Mouse (Mus musculus): Measurements from ENCODE around the gene Nkain4. TPM values are rescaled to one million over a fixed set of nuclear protein-coding genes. Genes with fewer than 3 reads are reported as not detected.

Nkain4 gene
- 38.2 and 49.5 TPM in 2 replicates for polyA plus RNA-seq (2015; fragmentation: Nextera tagmentation; extraction: Ambion mirVana)

GRCm38 (mm10) chr2:180954061-180955047 lies at the start of gene Nkain4:
Gene Nkain4 (minus strand): TSS chr2:180954699.
- peak within 1 kb of the TSS; percentile 62 for H3K4me3 ChIP-seq
- H3K4me2 ChIP-seq = peak within 1 kb of the TSS; percentile 91
- peaks cover 33% of the 10 kb centered on the region for H3K27me3 ChIP-seq
- peak within 1 kb of the TSS; percentile 70 for H3K27ac ChIP-seq
- H3K36me3 ChIP-seq = no peaks in the 10 kb centered on the region
- no peaks in the 10 kb centered on the region for H3K9me3 ChIP-seq (replicated peaks)
- peak within 1 kb of the TSS; percentile 53 for H3K9ac ChIP-seq
- 1% methylated on average over 52 of the region's 52 CpGs for WGBS
- H3K4me1 ChIP-seq (replicated peaks) = peaks cover 31% of the 10 kb centered on the region
- ATAC-seq (replicated peaks; ENCODE audit: insufficient number of reproducible peaks, insufficient read depth, low FRiP score, low read depth) = peak; percentile 85

- no peaks in the 10 kb centered on the region for H3K4me1 ChIP-seq (replicated peaks)
- no peaks in the 10 kb centered on the region for H3K9me3 ChIP-seq (replicated peaks)
- H3K4me2 ChIP-seq = no peak overlapping the region
- H3K4me3 ChIP-seq = no peak overlapping the region
- no peak overlapping the region for H3K27ac ChIP-seq
- H3K27me3 ChIP-seq = peaks cover 20% of the 10 kb centered on the region
- 59% methylated on average over 3 of the region's 3 CpGs for WGBS
- H3K9ac ChIP-seq = no peak overlapping the region
- H3K36me3 ChIP-seq = no peaks in the 10 kb centered on the region
- no peak for ATAC-seq (replicated peaks; ENCODE audit: insufficient number of reproducible peaks, insufficient read depth, low FRiP score, low read depth)
Measured at GRCm38 (mm10) chr2:180996905-180997304, 42.4 kb upstream of the Nkain4 start.

GRCm38 (mm10) chr2:180996436-180996835 lies 41.9 kb upstream of the Nkain4 start:
- H3K4me3 ChIP-seq = no peak overlapping the region
- H3K36me3 ChIP-seq = no peaks in the 10 kb centered on the region
- no peak overlapping the region for H3K4me2 ChIP-seq
- H3K4me1 ChIP-seq (replicated peaks) = no peaks in the 10 kb centered on the region
- peaks cover 20% of the 10 kb centered on the region for H3K27me3 ChIP-seq
- H3K27ac ChIP-seq = no peak overlapping the region
- H3K9ac ChIP-seq = no peak overlapping the region
- no peaks in the 10 kb centered on the region for H3K9me3 ChIP-seq (replicated peaks)
- ATAC-seq (replicated peaks; ENCODE audit: insufficient number of reproducible peaks, insufficient read depth, low FRiP score, low read depth) = no peak
- 9% methylated on average over 5 of the region's 5 CpGs for WGBS

- Histone ChIP-seq H3K9ac (no peak overlapping the region), H3K9me3 (replicated peaks) (no peaks in the 10 kb centered on the region), H3K27ac (no peak overlapping the region), H3K4me3 (no peak overlapping the region), H3K36me3 (no peaks in the 10 kb centered on the region), H3K4me1 (replicated peaks) (no peaks in the 10 kb centered on the region), H3K27me3 (peaks cover 15% of the 10 kb centered on the region; the same call in 1 of the 2 replicates), H3K4me2 (no peak overlapping the region)
- 73% methylated on average over 4 of the region's 4 CpGs for WGBS
- no peak for ATAC-seq (replicated peaks; ENCODE audit: insufficient number of reproducible peaks, insufficient read depth, low FRiP score, low read depth)
Measured at GRCm38 (mm10) chr2:180995457-180995856, 41.0 kb upstream of the Nkain4 start.

- Histone ChIP-seq H3K27ac (no peak overlapping the region), H3K4me2 (no peak overlapping the region), H3K4me1 (replicated peaks) (no peaks in the 10 kb centered on the region), H3K9me3 (replicated peaks) (no peaks in the 10 kb centered on the region), H3K9ac (no peak overlapping the region), H3K4me3 (no peak overlapping the region), H3K36me3 (no peaks in the 10 kb centered on the region), H3K27me3 (peaks cover 15% of the 10 kb centered on the region; the same call in 1 of the 2 replicates)
- no peak for ATAC-seq (replicated peaks; ENCODE audit: insufficient number of reproducible peaks, insufficient read depth, low FRiP score, low read depth)
- 58% methylated on average over 2 of the region's 2 CpGs for WGBS
Measured at GRCm38 (mm10) chr2:180994360-180994759, 39.9 kb upstream of the Nkain4 start.

GRCm38 (mm10) chr2:180990347-180990746 lies 35.8 kb upstream of the Nkain4 start:
- H3K4me1 ChIP-seq (replicated peaks) = peaks cover 10% of the 10 kb centered on the region
- no peak overlapping the region for H3K9ac ChIP-seq
- no peaks in the 10 kb centered on the region for H3K9me3 ChIP-seq (replicated peaks)
- H3K36me3 ChIP-seq = no peaks in the 10 kb centered on the region
- WGBS = 60% methylated on average over 4 of the region's 4 CpGs
- no peak for ATAC-seq (replicated peaks; ENCODE audit: insufficient number of reproducible peaks, insufficient read depth, low FRiP score, low read depth)
- H3K4me2 ChIP-seq = no peak overlapping the region
- no peak overlapping the region for H3K27ac ChIP-seq
- peaks cover 11% of the 10 kb centered on the region; the same call in 1 of the 2 replicates for H3K27me3 ChIP-seq
- no peak overlapping the region for H3K4me3 ChIP-seq

GRCm38 (mm10) chr2:180988948-180989347 lies 34.4 kb upstream of the Nkain4 start:
- Histone ChIP-seq H3K4me2 (no peak overlapping the region), H3K9ac (no peak overlapping the region), H3K4me1 (replicated peaks) (peaks cover 10% of the 10 kb centered on the region), H3K36me3 (no peaks in the 10 kb centered on the region), H3K27ac (no peak overlapping the region), H3K4me3 (no peak overlapping the region), H3K9me3 (replicated peaks) (no peaks in the 10 kb centered on the region), H3K27me3 (no peaks in the 10 kb centered on the region)
- ATAC-seq (replicated peaks; ENCODE audit: insufficient number of reproducible peaks, insufficient read depth, low FRiP score, low read depth) = no peak
- WGBS = 79% methylated on average over 1 of the region's 1 CpGs

GRCm38 (mm10) chr2:180988347-180988913 lies 33.9 kb upstream of the Nkain4 start:
- WGBS = 58% methylated on average over 3 of the region's 3 CpGs
- H3K9ac ChIP-seq = no peak overlapping the region
- H3K27me3 ChIP-seq = no peaks in the 10 kb centered on the region
- no peak overlapping the region for H3K27ac ChIP-seq
- H3K36me3 ChIP-seq = no peaks in the 10 kb centered on the region
- peaks cover 10% of the 10 kb centered on the region for H3K4me1 ChIP-seq (replicated peaks)
- H3K9me3 ChIP-seq (replicated peaks) = no peaks in the 10 kb centered on the region
- ATAC-seq (replicated peaks; ENCODE audit: insufficient number of reproducible peaks, insufficient read depth, low FRiP score, low read depth) = no peak
- no peak overlapping the region for H3K4me2 ChIP-seq
- H3K4me3 ChIP-seq = no peak overlapping the region

- no peaks in the 10 kb centered on the region for H3K9me3 ChIP-seq (replicated peaks)
- H3K36me3 ChIP-seq = peaks cover 5% of the 10 kb centered on the region; the same call in 1 of the 2 replicates
- peaks cover 10% of the 10 kb centered on the region for H3K4me1 ChIP-seq (replicated peaks)
- 34% methylated on average over 5 of the region's 5 CpGs for WGBS
- no peaks in the 10 kb centered on the region for H3K27me3 ChIP-seq
- H3K27ac ChIP-seq = no peak overlapping the region
- no peak for ATAC-seq (replicated peaks; ENCODE audit: insufficient number of reproducible peaks, insufficient read depth, low FRiP score, low read depth)
- H3K9ac ChIP-seq = no peak overlapping the region
- H3K4me2 ChIP-seq = no peak overlapping the region
- H3K4me3 ChIP-seq = no peak overlapping the region
Measured at GRCm38 (mm10) chr2:180987432-180988030, 33.0 kb upstream of the Nkain4 start.

GRCm38 (mm10) chr2:180987001-180987400 lies 32.5 kb upstream of the Nkain4 start:
- Histone ChIP-seq H3K36me3 (peaks cover 9% of the 10 kb centered on the region), H3K4me3 (no peak overlapping the region), H3K4me2 (no peak overlapping the region), H3K9me3 (replicated peaks) (no peaks in the 10 kb centered on the region), H3K27me3 (no peaks in the 10 kb centered on the region), H3K9ac (no peak overlapping the region), H3K4me1 (replicated peaks) (peaks cover 10% of the 10 kb centered on the region), H3K27ac (no peak overlapping the region)
- WGBS = 73% methylated on average over 1 of the region's 1 CpGs
- ATAC-seq (replicated peaks; ENCODE audit: insufficient number of reproducible peaks, insufficient read depth, low FRiP score, low read depth) = no peak

GRCm38 (mm10) chr2:180986449-180986848 lies 31.9 kb upstream of the Nkain4 start, which contains the start of gene Col20a1:
Gene Col20a1 (plus strand): TSS chr2:180986535.
- Histone ChIP-seq H3K27ac (no peak within 1 kb of the TSS), H3K36me3 (peaks cover 15% of the 10 kb centered on the region), H3K27me3 (no peaks in the 10 kb centered on the region), H3K4me1 (replicated peaks) (peaks cover 10% of the 10 kb centered on the region), H3K9ac (no peak within 1 kb of the TSS), H3K4me3 (no peak within 1 kb of the TSS), H3K4me2 (no peak within 1 kb of the TSS), H3K9me3 (replicated peaks) (no peaks in the 10 kb centered on the region)
- no peak for ATAC-seq (replicated peaks; ENCODE audit: insufficient number of reproducible peaks, insufficient read depth, low FRiP score, low read depth)
- WGBS = 62% methylated on average over 2 of the region's 2 CpGs
